Mouse (Mus musculus): ENCODE data around the gene Cib1.

Gene Cib1

DNA sequence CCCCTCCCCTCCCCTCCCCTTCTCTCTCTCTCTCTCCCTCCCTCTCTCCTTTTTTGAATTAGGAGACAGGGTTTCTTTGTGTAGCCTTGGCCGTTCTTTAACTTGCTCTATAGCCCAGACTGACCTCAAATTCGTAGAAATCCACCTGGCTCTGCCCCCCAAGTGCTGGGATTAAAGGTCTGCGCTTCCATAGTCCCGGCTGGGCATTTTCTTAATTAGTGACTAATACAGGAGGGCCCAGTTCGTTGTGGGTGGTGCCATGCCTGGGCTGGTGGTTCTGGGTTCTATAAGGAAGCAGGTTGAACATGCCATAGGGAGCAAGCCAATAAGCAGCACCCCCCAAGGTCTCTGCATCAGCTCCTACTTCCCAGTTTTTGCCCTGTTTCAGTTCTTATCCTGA is 48.6 kb downstream of the Cib1 start:
- in situ Hi-C loops (cut with MboI), result no loop called here

DNA sequence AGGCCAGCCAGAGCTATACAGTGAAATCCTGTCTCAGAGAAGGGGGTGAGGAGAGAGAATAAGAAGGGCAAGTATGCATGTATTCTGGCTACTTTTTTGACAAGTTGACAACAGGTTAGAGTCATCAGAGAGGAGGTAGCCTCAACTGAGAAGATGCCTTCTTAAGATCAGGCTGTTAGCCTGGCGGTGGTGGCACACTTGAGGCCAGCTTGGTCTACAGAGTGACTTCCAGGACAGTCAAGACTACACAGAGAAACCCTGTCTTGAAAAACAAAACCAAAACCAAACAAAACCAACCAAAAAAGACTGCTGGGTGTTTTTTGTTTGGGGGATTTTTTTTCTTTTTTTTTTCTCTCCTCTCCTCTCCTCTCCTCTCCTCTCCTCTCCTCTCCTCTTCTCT is 49.1 kb downstream of the Cib1 start:
- in situ Hi-C loops (cut with MboI), result no loop called here

DNA sequence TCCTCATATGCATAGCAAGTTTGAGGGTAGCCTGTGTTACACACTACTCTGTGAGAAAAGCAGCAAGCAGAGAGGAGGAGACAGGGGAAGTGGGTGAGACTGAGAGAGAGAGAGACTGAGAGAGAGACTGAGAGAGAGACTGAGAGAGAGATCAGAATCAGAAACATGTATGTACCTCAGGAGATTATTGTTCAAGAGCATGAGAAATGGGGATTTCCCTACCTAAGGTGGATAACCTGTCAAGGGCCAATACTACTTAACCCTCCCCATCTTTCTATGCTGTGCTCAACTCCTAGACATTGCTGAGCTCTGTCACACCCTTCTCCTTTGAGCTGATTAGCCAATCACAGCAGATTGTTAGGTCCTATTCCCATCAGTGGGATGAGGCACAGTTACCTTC is 50.5 kb downstream of the Cib1 start:
- in situ Hi-C loops (cut with MboI), result no loop called here

DNA sequence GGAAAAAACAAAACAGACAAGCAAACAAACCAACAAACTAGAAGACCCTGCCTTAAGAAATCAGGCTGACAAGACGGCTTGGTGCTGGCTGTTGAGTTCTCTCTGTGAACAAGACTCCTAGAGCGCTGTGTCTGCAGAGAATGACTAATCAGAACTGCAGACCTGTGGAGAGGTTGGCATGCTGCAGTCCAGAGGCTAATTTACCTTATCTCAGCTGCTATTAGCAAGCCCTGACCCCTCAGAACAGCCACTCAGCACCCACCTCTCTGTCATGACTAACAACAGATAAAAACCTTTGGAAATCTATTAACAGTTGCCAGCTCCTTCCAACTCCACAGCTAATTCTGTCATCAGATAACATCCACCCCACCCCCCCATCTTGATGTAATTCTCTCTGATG is 51.5 kb downstream of the Cib1 start:
- in situ Hi-C loops (cut with MboI), result no loop called here

DNA sequence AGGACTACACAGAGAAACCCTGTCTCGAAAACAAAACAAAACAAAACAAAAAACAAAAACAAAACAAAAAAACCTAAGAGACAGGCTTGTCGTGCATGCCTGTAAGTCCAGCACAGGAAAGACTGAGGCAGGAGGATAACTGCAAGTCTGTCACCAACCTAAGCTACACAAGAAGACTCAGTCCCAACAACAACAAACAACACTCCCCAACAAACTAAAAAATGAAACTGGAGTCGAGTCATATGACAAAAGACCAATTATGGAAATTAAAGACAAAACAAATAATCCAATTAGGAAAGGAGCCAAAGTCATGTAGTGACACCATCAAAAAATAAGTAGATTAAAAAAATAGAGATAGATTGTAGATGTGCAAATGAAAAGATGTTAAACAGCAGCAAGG is 52.4 kb downstream of the Cib1 start:
- in situ Hi-C loops (cut with MboI), result no loop called here

DNA sequence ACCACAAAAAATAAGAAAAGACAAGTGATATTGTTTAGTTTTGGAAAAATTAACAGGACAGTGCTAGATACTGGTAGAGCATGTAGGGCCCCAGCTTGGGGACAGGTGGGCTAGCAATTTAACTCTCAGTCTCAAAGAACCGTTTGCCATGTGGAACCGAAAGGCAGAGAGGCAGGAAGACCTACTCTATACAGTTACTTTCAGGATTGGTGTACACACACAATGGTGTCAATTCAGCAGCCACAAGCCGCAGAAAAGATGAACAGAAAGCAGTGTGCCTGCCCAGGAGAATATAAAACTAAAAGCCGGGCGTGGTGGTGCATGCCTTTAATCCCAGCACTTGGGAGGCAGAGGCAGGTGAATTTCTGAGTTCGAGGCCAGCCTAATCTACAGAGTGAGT is 52.8 kb downstream of the Cib1 start:
- in situ Hi-C loops (cut with MboI), result no loop called here

DNA sequence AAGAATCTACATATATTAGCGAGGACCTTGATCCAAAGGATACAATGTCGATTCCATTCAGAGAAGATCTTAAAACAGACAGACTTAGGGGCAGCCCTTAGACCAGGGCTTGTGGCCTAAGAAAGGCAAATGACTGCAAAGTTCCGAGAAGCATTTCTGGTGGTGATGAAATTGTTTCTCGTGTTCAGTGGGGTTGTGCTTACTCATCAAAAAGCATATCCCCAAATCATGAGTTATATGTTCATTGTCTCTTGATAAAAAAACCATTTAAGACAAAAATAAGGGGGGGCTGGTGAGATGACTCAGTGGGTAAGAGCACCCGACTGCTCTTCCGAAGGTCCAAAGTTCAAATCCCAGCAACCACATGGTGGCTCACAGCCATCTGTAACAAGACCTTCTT is 53.3 kb downstream of the Cib1 start:
- in situ Hi-C loops (cut with MboI), result no loop called here

DNA sequence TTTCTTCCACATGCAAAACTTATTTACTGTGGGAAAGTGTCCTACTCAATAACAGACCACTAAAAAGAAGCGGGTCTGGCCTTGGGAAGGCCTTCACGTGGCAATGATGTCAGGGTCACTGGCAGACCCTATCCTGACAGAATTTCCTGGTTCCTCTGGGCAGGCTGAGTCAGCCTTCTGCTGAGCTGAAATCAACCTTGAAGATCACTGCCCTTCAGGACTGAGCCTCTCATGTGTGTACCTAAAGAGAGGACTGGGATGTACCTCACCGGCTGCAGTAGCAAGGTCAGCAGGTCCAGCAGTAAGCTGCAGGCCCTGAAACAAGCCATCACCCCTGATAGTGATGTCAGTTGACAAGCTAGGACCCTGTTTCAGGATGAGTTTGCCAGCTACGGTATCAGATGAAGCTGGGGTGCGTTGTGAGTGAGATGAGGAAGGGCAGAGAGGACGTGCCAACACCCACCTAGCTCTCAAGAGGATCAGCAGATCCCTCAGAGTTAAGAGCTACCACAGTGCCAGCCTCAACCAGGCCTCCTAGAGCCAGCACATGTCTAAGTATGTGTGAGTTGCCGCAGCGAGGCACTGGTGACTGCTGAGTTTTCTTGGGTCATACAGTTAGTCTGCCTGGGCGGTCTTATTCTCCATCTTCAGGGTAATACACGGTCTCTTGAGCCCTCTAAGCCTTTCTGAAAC is 54.4 kb downstream of the Cib1 start:
- in situ Hi-C loops (cut with MboI), result no loop called here

DNA sequence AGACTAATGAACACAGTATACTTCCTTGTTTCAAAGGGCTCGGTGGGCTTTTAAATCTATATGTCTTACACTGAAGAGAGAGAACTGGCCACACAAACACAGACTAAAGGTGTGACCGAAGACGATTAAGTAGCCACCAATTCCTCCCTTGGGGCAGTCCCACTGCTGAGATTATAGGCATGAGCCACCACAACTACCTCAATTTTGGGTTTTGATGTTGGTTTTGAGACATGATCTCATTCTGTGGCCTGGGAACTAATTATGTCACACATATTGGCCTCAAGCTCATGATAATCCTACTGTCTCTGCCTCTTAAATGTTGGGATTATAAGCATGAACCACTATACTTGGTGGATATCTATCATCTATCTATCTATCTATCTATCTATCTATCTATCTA is 55.2 kb downstream of the Cib1 start:
- in situ Hi-C loops (cut with MboI), result no loop called here

Measured in mature B cell (primary cell).